Mouse (Mus musculus) midbrain, embryonic 15.5 days (tissue): ENCODE results near the gene Trio. TPM values are rescaled to one million over a fixed set of nuclear protein-coding genes. Genes with fewer than 3 reads are reported as not detected.

Experiments used
- ATAC-seq: fragments of 200-750 bp; cut with Nextera tagmentation; replicated peaks from 2 replicates; pipeline ENCODE4 v1.8.0; 2017; ENCODE audit warnings: moderate TSS enrichment
- H3K27ac ChIP-seq: fragments of 300-500 bp; sonication (generic); 2 replicates; pipeline ENCODE4 v1.5.1; 2015; ENCODE audit warnings: mild to moderate bottlenecking, inconsistent platforms
- H3K27me3 ChIP-seq: fragments of 300-500 bp; sonication (generic); replicated peaks from 2 replicates; pipeline ENCODE4 v1.6.1; 2015; ENCODE audit warnings: inconsistent platforms
- H3K36me3 ChIP-seq: fragments of 300-500 bp; sonication (generic); replicated peaks from 2 replicates; pipeline ENCODE4 v1.6.1; 2015; ENCODE audit warnings: inconsistent platforms
- H3K4me1 ChIP-seq: fragments of 300-500 bp; sonication (generic); 2 replicates; pipeline ENCODE4 v1.6.1; 2015; ENCODE audit warnings: inconsistent platforms
- H3K4me2 ChIP-seq: fragments of 300-500 bp; sonication (generic); 2 replicates; pipeline ENCODE4 v1.6.1; 2015; ENCODE audit warnings: inconsistent platforms, mild to moderate bottlenecking, moderate library complexity
- H3K4me3 ChIP-seq: fragments of 300-500 bp; sonication (generic); 2 replicates; pipeline ENCODE4 v1.5.1; 2015; ENCODE audit warnings: mild to moderate bottlenecking, inconsistent platforms
- H3K9ac ChIP-seq: fragments of 300-500 bp; sonication (generic); 2 replicates; pipeline ENCODE4 v1.6.1; 2015; ENCODE audit warnings: mild to moderate bottlenecking, inconsistent platforms
- H3K9me3 ChIP-seq: fragments of 300-500 bp; sonication (generic); 2 replicates; pipeline ENCODE4 v1.6.1; 2016; ENCODE audit warnings: inconsistent platforms
- WGBS: fragments of 180-500 bp; shearing (Covaris S2); methylation state at CpG from one replicate; pipeline ENCODE4 v1.1.7; 2015; ENCODE audit warnings: mixed read lengths; 5-methylcytosine and 5-hydroxymethylcytosine counted together
- polyA plus RNA-seq: library from polyadenylated mRNA; unstranded; fragments of >200 nt; fragmentation: Nextera tagmentation; extraction: Ambion mirVana; gene quantifications from 2 replicates; pipeline ENCODE4 v1.2.1, GENCODE M21; 2015

Gene Trio
- polyA plus RNA-seq, 1 experiment from 2014 or later, result 42.9 TPM

GRCm38 (mm10) chr15:27808596-27809276 is 216.9 kb downstream of the Trio start:
- 62% methylated on average over 5 of the region's 5 CpGs for WGBS
- Histone ChIP-seq H3K4me3 (no peak overlapping the region), H3K36me3 (peaks cover 28% of the 10 kb centered on the region), H3K4me2 (no peak overlapping the region), H3K9ac (no peak overlapping the region), H3K27me3 (no peaks in the 10 kb centered on the region), H3K4me1 (peaks cover 12% of the 10 kb centered on the region; the same call in 1 of the 2 replicates), H3K9me3 (no peaks in the 10 kb centered on the region), H3K27ac (no peak overlapping the region)
- ATAC-seq, result peak; percentile 37; the same call in 1 of the 2 replicates

GRCm38 (mm10) chr15:27806219-27806618 is 219.4 kb downstream of the Trio start:
- H3K4me1 ChIP-seq, result peaks cover 8% of the 10 kb centered on the region
- no peak overlapping the region for H3K4me2 ChIP-seq
- peaks cover 19% of the 10 kb centered on the region for H3K36me3 ChIP-seq
- no peak overlapping the region for H3K27ac ChIP-seq
- H3K4me3 ChIP-seq, result no peak overlapping the region
- ATAC-seq, result peak; percentile 12; the same call in 1 of the 2 replicates
- no peaks in the 10 kb centered on the region for H3K9me3 ChIP-seq
- H3K9ac ChIP-seq, result no peak overlapping the region
- 71% methylated on average over 10 of the region's 10 CpGs for WGBS
- H3K27me3 ChIP-seq, result no peaks in the 10 kb centered on the region

GRCm38 (mm10) chr15:27805654-27806053 is 220.0 kb downstream of the Trio start:
- Histone ChIP-seq H3K27me3 (no peaks in the 10 kb centered on the region), H3K36me3 (peaks cover 17% of the 10 kb centered on the region), H3K9me3 (no peaks in the 10 kb centered on the region), H3K4me2 (no peak overlapping the region), H3K27ac (no peak overlapping the region), H3K4me3 (no peak overlapping the region), H3K9ac (no peak overlapping the region), H3K4me1 (peaks cover 7% of the 10 kb centered on the region)
- WGBS, result 94% methylated on average over 16 of the region's 16 CpGs
- ATAC-seq, result no peak

- Histone ChIP-seq H3K36me3 (peaks cover 14% of the 10 kb centered on the region), H3K4me2 (no peak overlapping the region), H3K27me3 (no peaks in the 10 kb centered on the region), H3K27ac (no peak overlapping the region), H3K9me3 (no peaks in the 10 kb centered on the region), H3K4me3 (no peak overlapping the region), H3K4me1 (peaks cover 2% of the 10 kb centered on the region; the same call in 1 of the 2 replicates), H3K9ac (no peak overlapping the region)
- 87% methylated on average over 14 of the region's 14 CpGs for WGBS
- no peak for ATAC-seq
These were observed 221.2 kb downstream of the Trio start for GRCm38 (mm10) chr15:27804447-27804846.

GRCm38 (mm10) chr15:27803568-27804345 is 221.9 kb downstream of the Trio start:
- Histone ChIP-seq H3K4me1 (no peaks in the 10 kb centered on the region; the same call in 1 of the 2 replicates), H3K4me3 (no peak overlapping the region), H3K4me2 (no peak overlapping the region), H3K9ac (no peak overlapping the region), H3K36me3 (peaks cover 14% of the 10 kb centered on the region), H3K27me3 (no peaks in the 10 kb centered on the region), H3K9me3 (no peaks in the 10 kb centered on the region), H3K27ac (no peak overlapping the region)
- no peak for ATAC-seq
- 78% methylated on average over 18 of the region's 18 CpGs for WGBS

GRCm38 (mm10) chr15:27802243-27802642 is 223.4 kb downstream of the Trio start:
- H3K36me3 ChIP-seq, result peaks cover 14% of the 10 kb centered on the region
- H3K9ac ChIP-seq, result no peak overlapping the region
- 83% methylated on average over 12 of the region's 12 CpGs for WGBS
- H3K27ac ChIP-seq, result no peak overlapping the region
- ATAC-seq, result no peak
- H3K9me3 ChIP-seq, result no peaks in the 10 kb centered on the region
- H3K4me2 ChIP-seq, result no peak overlapping the region
- no peaks in the 10 kb centered on the region for H3K27me3 ChIP-seq
- H3K4me3 ChIP-seq, result no peak overlapping the region
- H3K4me1 ChIP-seq, result peaks cover 11% of the 10 kb centered on the region

- Histone ChIP-seq H3K36me3 (peaks cover 14% of the 10 kb centered on the region), H3K4me1 (peaks cover 19% of the 10 kb centered on the region)
- WGBS, result 75% methylated on average over 4 of the region's 4 CpGs
These were observed 224.5 kb downstream of the Trio start for GRCm38 (mm10) chr15:27801177-27801576.

GRCm38 (mm10) chr15:27797480-27798155 is 228.0 kb downstream of the Trio start:
- no peak overlapping the region for H3K4me3 ChIP-seq
- ATAC-seq, result peak; percentile 70
- H3K27me3 ChIP-seq, result no peaks in the 10 kb centered on the region
- H3K9ac ChIP-seq, result no peak overlapping the region
- H3K4me2 ChIP-seq, result no peak overlapping the region
- WGBS, result 47% methylated on average over 20 of the region's 20 CpGs
- H3K36me3 ChIP-seq, result peaks cover 3% of the 10 kb centered on the region
- H3K4me1 ChIP-seq, result peaks cover 33% of the 10 kb centered on the region
- H3K27ac ChIP-seq, result peak overlapping the region; percentile 77
- H3K9me3 ChIP-seq, result no peaks in the 10 kb centered on the region

More at GRCm38 (mm10) chr15:27801177-27801576, 224.5 kb downstream of the Trio start:
- Histone ChIP-seq H3K4me2 (no peak overlapping the region), H3K9ac (no peak overlapping the region), H3K27ac (no peak overlapping the region), H3K9me3 (no peaks in the 10 kb centered on the region), H3K4me3 (no peak overlapping the region), H3K27me3 (no peaks in the 10 kb centered on the region)
- ATAC-seq, result no peak

- peaks cover 41% of the 10 kb centered on the region for H3K4me1 ChIP-seq
- H3K27ac ChIP-seq, result peak overlapping the region; percentile 77
- H3K9me3 ChIP-seq, result no peaks in the 10 kb centered on the region
- no peak overlapping the region for H3K9ac ChIP-seq
- H3K36me3 ChIP-seq, result no peaks in the 10 kb centered on the region; the same call in none of the 2 replicates
- no peak for ATAC-seq
- H3K27me3 ChIP-seq, result no peaks in the 10 kb centered on the region
- no peak overlapping the region for H3K4me2 ChIP-seq
- 70% methylated on average over 7 of the region's 7 CpGs for WGBS
- H3K4me3 ChIP-seq, result no peak overlapping the region
These were observed 228.8 kb downstream of the Trio start for GRCm38 (mm10) chr15:27796868-27797222.

GRCm38 (mm10) chr15:27795942-27796867 is 229.4 kb downstream of the Trio start:
- ATAC-seq, result no peak
- Histone ChIP-seq H3K27me3 (no peaks in the 10 kb centered on the region), H3K4me3 (no peak overlapping the region), H3K9me3 (no peaks in the 10 kb centered on the region), H3K9ac (no peak overlapping the region), H3K36me3 (no peaks in the 10 kb centered on the region; the same call in 1 of the 2 replicates), H3K4me2 (no peak overlapping the region), H3K27ac (peak overlapping the region; percentile 77), H3K4me1 (peaks cover 44% of the 10 kb centered on the region)
- WGBS, result 85% methylated on average over 22 of the region's 22 CpGs

- peak overlapping the region; percentile 62 for H3K27ac ChIP-seq
- H3K9ac ChIP-seq, result no peak overlapping the region
- WGBS, result 52% methylated on average over 6 of the region's 6 CpGs
- H3K36me3 ChIP-seq, result no peaks in the 10 kb centered on the region; the same call in 1 of the 2 replicates
- no peaks in the 10 kb centered on the region for H3K27me3 ChIP-seq
- no peaks in the 10 kb centered on the region for H3K9me3 ChIP-seq
- ATAC-seq, result no peak; the same call in 1 of the 2 replicates
- no peak overlapping the region for H3K4me2 ChIP-seq
- peaks cover 63% of the 10 kb centered on the region for H3K4me1 ChIP-seq
- H3K4me3 ChIP-seq, result no peak overlapping the region
These were observed 232.4 kb downstream of the Trio start for GRCm38 (mm10) chr15:27793284-27793683.
